Mouse (Mus musculus) E14TG2a.4 (cell line): ENCODE data around the gene AU040320.

ENCODE experiments used
- CTCF ChIP-seq: conservative IDR thresholded peaks from 2 replicates; pipeline ENCODE4 v1.5.1; 2014; ENCODE audit warnings: low read length
- NANOG ChIP-seq: IDR thresholded peaks from 2 replicates; pipeline ENCODE4 v1.6.1; 2014; ENCODE audit warnings: borderline replicate concordance, low read length, mixed read lengths

DNA sequence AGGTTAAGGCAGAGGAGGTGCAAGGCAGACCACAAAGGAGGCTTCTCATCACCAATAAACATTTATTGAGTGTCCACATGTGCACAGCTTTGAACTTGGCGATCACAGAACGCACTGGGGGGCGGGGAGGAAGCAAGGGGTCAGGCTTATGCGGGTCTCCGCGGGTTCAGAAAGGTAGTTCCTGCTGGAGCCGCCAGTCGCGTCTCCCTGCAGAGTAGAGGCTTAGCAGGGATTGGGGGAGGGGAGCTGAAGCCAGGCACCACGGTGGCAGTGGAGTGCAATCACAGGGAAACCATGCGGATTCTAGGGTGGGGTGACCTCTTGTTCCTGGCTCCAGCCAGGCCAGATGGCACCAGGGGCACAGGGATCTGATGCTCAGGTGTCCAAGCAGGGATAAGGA lies 9.6 kb upstream of the AU040320 start:
- TF ChIP-seq CTCF = no peak
- TF ChIP-seq NANOG = no peak
